Mouse (Mus musculus): ENCODE results near the gene Zfp217. TPM values are rescaled to one million over a fixed set of nuclear protein-coding genes. Genes with fewer than 3 reads are reported as not detected.

Zfp217 gene
- polyA plus RNA-seq, 1 experiment from 2014 or later: 1.7 TPM

DNA sequence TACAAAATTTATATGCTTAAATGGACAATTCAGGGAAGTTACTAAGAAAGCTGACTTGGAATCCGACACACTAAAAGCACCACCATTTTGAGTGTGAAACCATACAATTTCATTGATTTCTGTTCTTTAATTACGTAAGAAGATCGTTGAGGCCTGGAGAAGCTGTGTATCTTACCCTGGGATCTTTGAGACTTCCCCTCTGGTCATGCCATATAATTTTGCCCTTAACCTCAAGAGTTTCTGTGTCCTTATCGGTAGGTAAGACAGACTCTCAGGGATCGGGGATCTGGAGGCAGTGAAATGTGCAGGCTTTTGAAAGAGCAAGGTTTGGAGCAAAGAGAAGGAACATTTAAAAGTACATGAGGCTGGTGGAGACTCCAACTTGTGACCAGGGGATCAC, 31.4 kb upstream of the Zfp217 start:
- H3K27ac ChIP-seq (replicated peaks): no peak overlapping the region
- H3K9me3 ChIP-seq (ENCODE audit: control insufficient read depth, low read length): no peaks in the 10 kb centered on the region
- H3K9ac ChIP-seq (ENCODE audit: low read length): no peak overlapping the region
- no peaks in the 10 kb centered on the region for H3K27me3 ChIP-seq (ENCODE audit: control insufficient read depth, insufficient read depth, low read length)
- H3K36me3 ChIP-seq (ENCODE audit: control insufficient read depth, insufficient read depth, low read length): no peaks in the 10 kb centered on the region
- no peak for ATAC-seq (ENCODE audit: low FRiP score, low TSS enrichment)
- H3K4me3 ChIP-seq (ENCODE audit: low read depth, low read length): no peak overlapping the region
- no peak for DNase-seq (ENCODE audit: low spot score)
- peaks cover 4% of the 10 kb centered on the region; the same call in 1 of the 2 replicates for H3K4me1 ChIP-seq (replicated peaks; ENCODE audit: control insufficient read depth, insufficient read depth)
- no peak for TF ChIP-seq CTCF (IDR thresholded peaks at IDR 0.05; ENCODE audit: low read depth)
- no peak for TF ChIP-seq EP300 (optimal IDR thresholded peaks at IDR 0.05)
- H3K4me2 ChIP-seq (replicated peaks; ENCODE audit: low read depth): no peak overlapping the region
- 87% methylated on average over 5 of the region's 5 CpGs for WGBS

DNA sequence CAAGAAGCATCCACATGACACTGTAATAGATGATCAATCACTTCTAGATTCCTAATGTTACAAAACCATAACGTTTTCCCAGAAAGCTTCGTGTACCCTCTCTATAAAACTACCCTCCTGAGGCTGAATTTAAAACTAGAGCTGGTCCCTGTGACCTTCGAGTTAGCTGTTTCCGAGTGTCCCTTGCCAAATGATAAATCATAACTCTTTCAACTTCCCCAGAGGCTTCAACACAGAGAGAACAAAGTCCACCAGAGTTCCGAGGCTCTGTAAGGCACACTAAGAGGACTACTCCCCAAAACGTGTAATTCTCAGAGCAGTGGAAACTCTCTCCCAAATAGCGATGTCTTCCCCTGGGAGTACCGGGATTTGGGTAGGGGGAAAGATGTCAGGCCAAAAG, 29.4 kb upstream of the Zfp217 start:
- DNase-seq (ENCODE audit: low spot score) (no peak), ATAC-seq (ENCODE audit: low FRiP score, low TSS enrichment) (no peak)
- peak overlapping the region; percentile 36 for H3K4me2 ChIP-seq (replicated peaks; ENCODE audit: low read depth)
- H3K4me3 ChIP-seq (ENCODE audit: low read depth, low read length): no peak overlapping the region
- no peak for TF ChIP-seq CTCF (IDR thresholded peaks at IDR 0.05; ENCODE audit: low read depth)
- TF ChIP-seq EP300 (optimal IDR thresholded peaks at IDR 0.05): no peak
- no peaks in the 10 kb centered on the region for H3K27me3 ChIP-seq (ENCODE audit: control insufficient read depth, insufficient read depth, low read length)
- H3K9ac ChIP-seq (ENCODE audit: low read length): no peak overlapping the region
- H3K9me3 ChIP-seq (ENCODE audit: control insufficient read depth, low read length): no peaks in the 10 kb centered on the region
- 14% methylated on average over 8 of the region's 8 CpGs for WGBS
- H3K4me1 ChIP-seq (replicated peaks; ENCODE audit: control insufficient read depth, insufficient read depth): peaks cover 7% of the 10 kb centered on the region; the same call in 1 of the 2 replicates
- no peaks in the 10 kb centered on the region for H3K36me3 ChIP-seq (ENCODE audit: control insufficient read depth, insufficient read depth, low read length)
- no peak overlapping the region for H3K27ac ChIP-seq (replicated peaks)

DNA sequence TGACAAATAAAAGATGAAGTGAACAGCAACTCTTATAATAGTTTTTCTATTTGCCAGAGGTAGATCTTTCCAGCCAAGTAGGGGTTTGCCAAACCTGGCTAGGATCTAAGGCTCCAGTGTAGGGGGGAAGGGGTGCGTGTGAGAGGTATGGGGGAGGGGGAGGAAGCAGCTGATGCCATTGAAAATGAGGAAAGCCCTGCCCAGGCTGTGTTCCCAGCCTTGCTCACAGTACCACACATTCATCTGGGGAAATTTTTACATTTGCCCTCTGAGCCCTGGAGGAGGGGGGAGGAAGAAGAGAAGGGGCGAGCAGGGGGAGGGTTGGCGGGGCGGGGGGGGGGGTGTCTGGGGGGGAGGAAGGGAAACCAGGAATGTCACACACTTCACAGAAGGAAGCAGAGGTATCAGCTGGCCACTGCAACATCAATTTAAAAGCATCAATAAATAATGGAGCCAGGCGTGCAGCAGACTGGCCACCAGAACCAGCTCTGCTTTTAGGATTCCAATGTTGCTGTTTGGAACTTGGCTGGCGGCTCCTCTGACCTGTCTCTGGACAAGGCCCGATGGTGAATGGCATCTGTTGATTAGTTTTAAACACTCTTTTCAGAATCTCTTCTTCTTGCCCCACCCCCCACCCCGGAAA, 28.5 kb upstream of the Zfp217 start:
- peaks cover 7% of the 10 kb centered on the region; the same call in 1 of the 2 replicates for H3K4me1 ChIP-seq (replicated peaks; ENCODE audit: control insufficient read depth, insufficient read depth)
- DNase-seq (ENCODE audit: low spot score): no peak
- H3K4me2 ChIP-seq (replicated peaks; ENCODE audit: low read depth): no peak overlapping the region
- no peak overlapping the region for H3K4me3 ChIP-seq (ENCODE audit: low read depth, low read length)
- TF ChIP-seq CTCF (IDR thresholded peaks at IDR 0.05; ENCODE audit: low read depth) (no peak), EP300 (optimal IDR thresholded peaks at IDR 0.05) (no peak)
- no peaks in the 10 kb centered on the region for H3K36me3 ChIP-seq (ENCODE audit: control insufficient read depth, insufficient read depth, low read length)
- ATAC-seq (ENCODE audit: low FRiP score, low TSS enrichment): no peak
- 31% methylated on average over 5 of the region's 8 CpGs for WGBS
- no peak overlapping the region for H3K9ac ChIP-seq (ENCODE audit: low read length)
- no peak overlapping the region for H3K27ac ChIP-seq (replicated peaks)
- no peaks in the 10 kb centered on the region for H3K27me3 ChIP-seq (ENCODE audit: control insufficient read depth, insufficient read depth, low read length)
- no peaks in the 10 kb centered on the region for H3K9me3 ChIP-seq (ENCODE audit: control insufficient read depth, low read length)

DNA sequence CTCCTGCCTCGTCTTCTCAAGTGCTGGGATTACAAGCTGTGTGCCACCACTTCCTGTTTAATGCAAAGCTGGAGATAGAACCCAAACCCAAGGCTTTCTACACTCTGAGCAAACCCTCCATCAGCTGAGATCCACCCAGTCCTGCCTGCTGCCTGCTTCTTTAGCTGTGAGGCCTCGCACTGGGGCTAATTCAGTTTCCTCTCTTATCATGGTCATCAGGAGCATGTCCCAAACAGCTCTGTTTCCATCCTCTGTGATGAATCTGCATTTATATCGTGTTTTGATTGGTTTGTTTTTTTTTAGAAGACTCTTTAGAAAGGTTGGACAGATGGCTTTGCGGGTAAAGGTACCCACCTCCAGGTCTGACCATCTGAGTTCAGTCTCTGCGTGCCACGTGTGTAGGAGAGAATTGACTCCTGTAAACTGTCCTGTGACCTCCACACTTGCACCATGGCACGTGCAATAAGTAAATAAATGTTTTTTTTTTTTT, 27.8 kb upstream of the Zfp217 start:
- Histone ChIP-seq H3K27me3 (ENCODE audit: control insufficient read depth, insufficient read depth, low read length) (no peaks in the 10 kb centered on the region), H3K9ac (ENCODE audit: low read length) (no peak overlapping the region), H3K4me1 (replicated peaks; ENCODE audit: control insufficient read depth, insufficient read depth) (peaks cover 7% of the 10 kb centered on the region; the same call in 1 of the 2 replicates), H3K27ac (replicated peaks) (no peak overlapping the region), H3K4me3 (ENCODE audit: low read depth, low read length) (no peak overlapping the region), H3K36me3 (ENCODE audit: control insufficient read depth, insufficient read depth, low read length) (no peaks in the 10 kb centered on the region), H3K4me2 (replicated peaks; ENCODE audit: low read depth) (no peak overlapping the region), H3K9me3 (ENCODE audit: control insufficient read depth, low read length) (no peaks in the 10 kb centered on the region)
- TF ChIP-seq CTCF (IDR thresholded peaks at IDR 0.05; ENCODE audit: low read depth) (no peak), EP300 (optimal IDR thresholded peaks at IDR 0.05) (no peak)
- WGBS: 50% methylated on average over 7 of the region's 7 CpGs
- ATAC-seq (ENCODE audit: low FRiP score, low TSS enrichment): no peak
- no peak for DNase-seq (ENCODE audit: low spot score)

DNA sequence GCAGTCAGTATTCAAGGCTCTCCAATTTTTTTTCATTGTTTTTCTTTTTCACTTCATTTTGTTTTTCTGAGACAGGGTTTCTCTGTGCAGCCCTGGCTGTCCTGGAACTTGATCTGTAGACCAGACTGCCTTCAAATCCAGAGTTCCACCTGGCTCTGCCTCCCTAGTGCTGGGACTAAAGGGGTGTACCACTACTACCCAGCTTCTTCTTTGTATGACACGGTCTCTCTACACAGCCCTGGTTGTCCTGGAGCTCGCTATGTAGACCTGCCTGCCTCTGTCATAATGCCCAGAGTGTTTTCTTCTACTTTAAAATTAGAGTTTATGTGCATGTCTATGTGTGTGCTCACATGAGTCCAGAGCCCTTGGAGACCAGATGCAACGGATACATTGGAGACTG, 27.3 kb upstream of the Zfp217 start:
- ATAC-seq (ENCODE audit: low FRiP score, low TSS enrichment) (no peak), DNase-seq (ENCODE audit: low spot score) (no peak)
- WGBS: 71% methylated on average over 3 of the region's 3 CpGs
- Histone ChIP-seq H3K4me2 (replicated peaks; ENCODE audit: low read depth) (no peak overlapping the region), H3K4me1 (replicated peaks; ENCODE audit: control insufficient read depth, insufficient read depth) (peaks cover 7% of the 10 kb centered on the region; the same call in 1 of the 2 replicates), H3K27me3 (ENCODE audit: control insufficient read depth, insufficient read depth, low read length) (no peaks in the 10 kb centered on the region), H3K4me3 (ENCODE audit: low read depth, low read length) (no peak overlapping the region), H3K36me3 (ENCODE audit: control insufficient read depth, insufficient read depth, low read length) (no peaks in the 10 kb centered on the region), H3K9me3 (ENCODE audit: control insufficient read depth, low read length) (no peaks in the 10 kb centered on the region), H3K9ac (ENCODE audit: low read length) (no peak overlapping the region), H3K27ac (replicated peaks) (no peak overlapping the region)
- TF ChIP-seq CTCF (IDR thresholded peaks at IDR 0.05; ENCODE audit: low read depth) (no peak), EP300 (optimal IDR thresholded peaks at IDR 0.05) (no peak)

DNA sequence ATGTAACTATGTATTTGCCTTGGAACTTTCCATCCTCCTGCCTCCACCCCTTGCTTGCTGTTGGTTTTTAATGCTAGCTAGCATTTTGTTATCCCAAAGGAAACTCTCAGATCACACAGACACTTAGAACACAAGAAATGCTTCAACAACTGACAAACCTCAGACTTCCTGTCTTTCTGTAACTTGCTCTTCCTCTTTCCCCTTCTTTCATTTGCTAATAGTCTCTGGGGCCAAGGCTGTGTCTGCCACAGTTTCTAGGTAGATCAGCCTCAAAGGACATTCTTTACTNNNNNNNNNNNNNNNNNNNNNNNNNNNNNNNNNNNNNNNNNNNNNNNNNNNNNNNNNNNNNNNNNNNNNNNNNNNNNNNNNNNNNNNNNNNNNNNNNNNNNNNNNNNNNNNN, 21.2 kb upstream of the Zfp217 start:
- Histone ChIP-seq H3K4me1 (replicated peaks; ENCODE audit: control insufficient read depth, insufficient read depth) (0 out of 2 replicates have a peak, but pooled peaks cover under 1% of the 10 kb centered on the region), H3K27ac (replicated peaks) (no peak overlapping the region), H3K4me3 (ENCODE audit: low read depth, low read length) (no peak overlapping the region), H3K9me3 (ENCODE audit: control insufficient read depth, low read length) (no peaks in the 10 kb centered on the region), H3K4me2 (replicated peaks; ENCODE audit: low read depth) (no peak overlapping the region), H3K9ac (ENCODE audit: low read length) (no peak overlapping the region), H3K27me3 (ENCODE audit: control insufficient read depth, insufficient read depth, low read length) (no peaks in the 10 kb centered on the region), H3K36me3 (ENCODE audit: control insufficient read depth, insufficient read depth, low read length) (no peaks in the 10 kb centered on the region)
- DNase-seq (ENCODE audit: low spot score) (no peak), ATAC-seq (ENCODE audit: low FRiP score, low TSS enrichment) (no peak)
- TF ChIP-seq CTCF (IDR thresholded peaks at IDR 0.05; ENCODE audit: low read depth) (no peak), EP300 (optimal IDR thresholded peaks at IDR 0.05) (no peak)
